Mouse (Mus musculus) neural tube, embryonic 14.5 days (tissue): ENCODE results near the gene Cldn13. TPM values are rescaled to one million over a fixed set of nuclear protein-coding genes. Genes with fewer than 3 reads are reported as not detected.

Experiments
- ATAC-seq: fragments of 200-750 bp; cut with Nextera tagmentation; 2 replicates; pipeline ENCODE4 v1.8.0; 2017; ENCODE audit warnings: low read depth, mild to moderate bottlenecking, moderate TSS enrichment, moderate library complexity
- H3K27ac ChIP-seq: fragments of 300-500 bp; sonication (generic); 2 replicates; pipeline ENCODE4 v1.5.1; 2014; ENCODE audit warnings: low read depth, mild to moderate bottlenecking, control low read depth, low read length, moderate library complexity, mixed read lengths
- H3K27me3 ChIP-seq: fragments of 300-500 bp; sonication (generic); 2 replicates; pipeline ENCODE4 v1.6.1; 2014; ENCODE audit warnings: low read length; ENCODE audit not compliant: control insufficient read depth, insufficient read depth
- H3K36me3 ChIP-seq: fragments of 300-500 bp; sonication (generic); 2 replicates; pipeline ENCODE4 v1.6.1; 2014; ENCODE audit warnings: low read length, mixed read lengths; ENCODE audit not compliant: control insufficient read depth, insufficient read depth
- H3K4me1 ChIP-seq: fragments of 300-500 bp; sonication (generic); 2 replicates; pipeline ENCODE4 v1.6.1; 2014; ENCODE audit warnings: low read length; ENCODE audit not compliant: control insufficient read depth, insufficient read depth
- H3K4me2 ChIP-seq: fragments of 300-500 bp; sonication (generic); 2 replicates; pipeline ENCODE4 v1.6.1; 2014; ENCODE audit warnings: mild to moderate bottlenecking, low read depth, low read length, control low read depth
- H3K4me3 ChIP-seq: fragments of 300-500 bp; sonication (generic); 2 replicates; pipeline ENCODE4 v1.5.1; 2014; ENCODE audit warnings: low read depth, low read length, control low read depth, mixed read lengths
- H3K9ac ChIP-seq: fragments of 300-500 bp; sonication (generic); replicated peaks from 2 replicates; pipeline ENCODE4 v1.6.1; 2014; ENCODE audit warnings: low read depth, mild to moderate bottlenecking, control low read depth, low read length, mixed read lengths
- H3K9me3 ChIP-seq: fragments of 300-500 bp; sonication (generic); 2 replicates; pipeline ENCODE4 v1.6.1; 2016; ENCODE audit warnings: low read length; ENCODE audit not compliant: control insufficient read depth
- WGBS: fragments of 180-500 bp; shearing (Covaris S2); extraction: QIAGEN DNeasy Blood & Tissue Kit; methylation state at CpG from one replicate; pipeline ENCODE4 v1.1.7; 2014; 5-methylcytosine and 5-hydroxymethylcytosine counted together
- polyA plus RNA-seq: library from polyadenylated mRNA; unstranded; fragments of >200 nt; fragmentation: Nextera tagmentation; extraction: Ambion mirVana; gene quantifications from 2 replicates; pipeline ENCODE4 v1.2.1, GENCODE M21; 2014

The Cldn13 gene
- polyA plus RNA-seq, 1 experiment from 2014 or later: 0.32 TPM

DNA sequence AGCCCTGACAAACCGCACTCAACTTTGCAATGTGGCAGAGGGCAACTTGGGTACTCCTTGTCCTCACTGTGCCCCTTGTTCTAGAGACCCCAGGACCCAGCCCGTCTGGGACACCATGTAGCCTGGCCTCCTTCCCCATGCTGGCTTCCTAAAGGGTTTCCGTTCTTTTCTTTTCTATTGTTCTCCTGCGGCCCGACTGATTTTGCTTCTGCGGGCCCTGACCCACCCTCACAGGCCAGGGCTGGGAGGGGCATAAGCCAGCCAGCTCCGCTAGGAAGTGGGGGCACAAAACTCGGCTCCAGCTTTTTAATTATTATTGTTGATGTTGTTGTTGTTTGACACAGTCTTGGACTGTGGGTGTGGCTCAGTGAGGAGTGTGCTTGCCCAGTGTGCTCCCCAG lies 23.8 kb downstream of the Cldn13 start:
- H3K27ac ChIP-seq: no peak overlapping the region
- WGBS: 69% methylated on average over 8 of the region's 8 CpGs
- no peaks in the 10 kb centered on the region for H3K4me1 ChIP-seq
- no peaks in the 10 kb centered on the region for H3K36me3 ChIP-seq
- no peaks in the 10 kb centered on the region for H3K27me3 ChIP-seq
- no peak for ATAC-seq
- H3K9ac ChIP-seq: no peak overlapping the region
- no peak overlapping the region for H3K4me2 ChIP-seq
- no peaks in the 10 kb centered on the region for H3K9me3 ChIP-seq
- no peak overlapping the region for H3K4me3 ChIP-seq

DNA sequence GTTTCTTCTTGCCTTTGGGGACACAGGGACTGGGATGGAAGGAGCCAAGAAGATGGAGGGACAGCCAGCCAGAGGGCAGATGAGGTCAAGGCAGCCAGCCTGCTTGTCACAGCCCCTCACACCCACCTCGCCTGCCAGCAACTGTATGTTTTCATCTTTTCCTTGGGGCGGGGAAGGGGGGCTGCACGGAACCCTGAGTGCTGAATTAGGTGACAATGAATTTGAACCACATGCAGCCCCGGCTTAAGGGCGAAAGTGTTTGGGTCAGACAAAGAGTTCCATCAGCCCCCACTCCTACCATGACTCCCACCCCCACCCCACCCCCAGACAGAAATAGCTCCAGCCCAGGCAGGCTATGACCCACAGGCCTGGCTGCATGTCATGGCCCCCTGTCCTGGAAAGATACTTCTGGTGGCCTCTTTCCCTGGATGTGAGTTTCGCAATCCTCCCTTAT lies 24.7 kb downstream of the Cldn13 start:
- no peaks in the 10 kb centered on the region for H3K36me3 ChIP-seq
- no peak overlapping the region for H3K27ac ChIP-seq
- no peak for ATAC-seq
- H3K4me1 ChIP-seq: no peaks in the 10 kb centered on the region
- no peak overlapping the region for H3K4me2 ChIP-seq
- H3K27me3 ChIP-seq: no peaks in the 10 kb centered on the region
- WGBS: 90% methylated on average over 5 of the region's 6 CpGs
- no peak overlapping the region for H3K9ac ChIP-seq
- H3K4me3 ChIP-seq: no peak overlapping the region
- no peaks in the 10 kb centered on the region for H3K9me3 ChIP-seq

DNA sequence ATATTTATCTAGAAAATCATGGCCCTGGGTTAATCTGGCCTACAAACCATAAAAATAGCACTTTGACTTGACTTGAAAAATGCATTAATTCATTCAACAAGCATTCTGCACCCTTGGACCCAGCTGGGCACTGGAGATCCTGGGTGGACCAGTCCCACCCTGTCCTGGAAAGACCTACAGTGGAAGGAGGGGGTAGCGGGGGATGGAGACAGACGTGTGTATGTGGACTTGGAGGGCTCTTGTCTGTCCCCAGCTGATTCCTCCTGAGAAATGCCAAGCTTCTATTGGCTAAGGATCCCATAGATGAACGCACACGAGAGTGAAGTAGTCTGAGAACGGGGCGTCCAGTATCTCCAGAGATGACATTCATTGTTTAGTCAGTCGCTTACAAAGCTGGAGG lies 26.8 kb downstream of the Cldn13 start:
- Histone ChIP-seq H3K9ac (no peak overlapping the region), H3K27ac (no peak overlapping the region), H3K9me3 (no peaks in the 10 kb centered on the region), H3K4me2 (no peak overlapping the region), H3K36me3 (no peaks in the 10 kb centered on the region), H3K4me1 (no peaks in the 10 kb centered on the region), H3K27me3 (no peaks in the 10 kb centered on the region), H3K4me3 (no peak overlapping the region)
- ATAC-seq: no peak
- WGBS: 88% methylated on average over 7 of the region's 7 CpGs

DNA sequence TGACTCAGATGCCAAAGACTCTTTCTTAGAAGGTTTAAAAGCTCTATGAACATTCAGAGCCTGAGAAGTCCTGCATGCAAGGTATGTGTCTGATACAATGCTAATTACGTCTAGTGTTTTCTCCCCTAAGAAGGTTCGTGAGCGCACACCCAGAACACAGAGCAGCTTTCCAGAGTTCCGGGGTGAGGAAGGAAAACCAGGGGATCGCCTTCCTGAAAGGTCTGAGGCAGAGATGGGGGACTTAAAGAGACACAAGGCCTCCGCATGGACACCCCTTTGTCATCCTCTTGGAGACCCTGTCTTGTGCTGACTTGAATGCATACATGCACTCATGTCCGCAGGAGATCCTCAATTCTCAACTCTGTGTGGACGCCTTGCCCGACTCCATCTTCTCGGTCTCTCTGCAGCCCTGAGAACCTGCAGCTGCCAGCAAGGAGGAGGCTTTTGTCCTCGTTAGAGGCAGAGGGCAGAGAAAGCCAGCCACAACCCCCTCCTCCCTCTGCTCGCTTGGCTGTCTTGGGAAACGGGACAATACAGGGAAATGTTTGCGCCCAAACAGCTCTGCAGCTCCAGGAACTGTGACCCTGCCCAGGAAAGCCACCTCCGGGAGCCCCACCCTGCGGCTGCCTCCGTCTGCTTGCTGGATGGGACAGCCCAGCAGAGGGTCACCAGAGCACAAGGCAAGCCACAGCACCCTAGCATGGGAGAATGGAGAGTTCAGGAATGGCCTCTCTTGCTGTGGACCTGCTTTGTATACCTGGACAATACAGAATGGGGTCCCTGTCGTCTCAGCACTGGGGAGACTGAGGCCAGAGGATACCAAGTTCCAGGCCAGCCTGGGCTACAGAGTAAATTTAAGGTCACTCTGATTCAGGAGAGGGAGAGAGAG lies 27.6 kb downstream of the Cldn13 start:
- Histone ChIP-seq H3K4me1 (no peaks in the 10 kb centered on the region), H3K4me3 (no peak overlapping the region), H3K4me2 (no peak overlapping the region), H3K27ac (no peak overlapping the region), H3K27me3 (no peaks in the 10 kb centered on the region), H3K36me3 (no peaks in the 10 kb centered on the region), H3K9me3 (no peaks in the 10 kb centered on the region), H3K9ac (no peak overlapping the region)
- no peak for ATAC-seq
- WGBS: 66% methylated on average over 18 of the region's 18 CpGs

DNA sequence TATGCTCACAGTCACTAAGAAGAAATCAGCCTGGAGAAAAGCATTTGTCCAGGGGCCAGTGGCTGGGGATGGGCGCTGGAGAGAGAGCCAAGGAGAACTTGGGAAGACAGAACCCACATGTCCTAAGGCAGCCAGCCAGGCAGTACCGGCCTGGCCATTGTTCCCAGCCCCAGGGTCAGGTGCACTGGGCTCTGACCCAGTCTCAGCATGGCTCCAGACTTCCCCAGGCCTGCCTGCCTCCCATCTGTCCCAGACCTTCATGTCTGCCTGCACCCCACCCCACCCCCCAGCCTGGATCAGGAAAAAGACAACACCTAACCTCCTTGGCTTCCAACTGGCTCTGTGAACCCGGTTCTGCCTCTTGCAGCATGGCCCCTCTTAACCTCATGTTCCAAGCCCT lies 32.2 kb downstream of the Cldn13 start:
- Histone ChIP-seq H3K4me2 (no peak overlapping the region), H3K36me3 (no peaks in the 10 kb centered on the region), H3K9ac (no peak overlapping the region), H3K27ac (no peak overlapping the region), H3K27me3 (no peaks in the 10 kb centered on the region), H3K9me3 (no peaks in the 10 kb centered on the region), H3K4me3 (no peak overlapping the region), H3K4me1 (no peaks in the 10 kb centered on the region)
- no peak for ATAC-seq
- 67% methylated on average over 3 of the region's 3 CpGs for WGBS

DNA sequence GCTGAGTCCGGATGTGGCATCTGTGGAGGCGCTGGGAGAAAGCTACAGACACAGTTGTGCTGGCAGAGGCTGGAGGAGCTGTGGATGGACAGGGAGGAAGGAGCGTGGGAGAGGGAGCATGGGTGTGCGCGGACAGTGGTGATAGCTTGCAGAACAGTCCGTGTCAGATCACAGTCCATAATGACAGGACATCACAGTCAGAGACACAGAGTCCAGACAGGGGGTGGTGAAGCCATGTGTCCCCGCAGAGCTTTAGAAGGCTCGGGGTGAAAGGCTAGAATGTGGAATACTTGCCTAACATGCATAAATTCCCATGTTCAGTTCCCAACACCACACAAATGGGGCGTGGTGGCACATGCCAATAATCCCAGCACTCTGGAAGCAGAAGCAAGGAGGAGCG lies 38.5 kb downstream of the Cldn13 start:
- Histone ChIP-seq H3K27me3 (no peaks in the 10 kb centered on the region), H3K9me3 (no peaks in the 10 kb centered on the region), H3K36me3 (no peaks in the 10 kb centered on the region), H3K27ac (no peak overlapping the region), H3K4me1 (no peaks in the 10 kb centered on the region), H3K4me2 (no peak overlapping the region), H3K9ac (no peak overlapping the region), H3K4me3 (no peak overlapping the region)
- 83% methylated on average over 10 of the region's 10 CpGs for WGBS
- ATAC-seq: no peak

DNA sequence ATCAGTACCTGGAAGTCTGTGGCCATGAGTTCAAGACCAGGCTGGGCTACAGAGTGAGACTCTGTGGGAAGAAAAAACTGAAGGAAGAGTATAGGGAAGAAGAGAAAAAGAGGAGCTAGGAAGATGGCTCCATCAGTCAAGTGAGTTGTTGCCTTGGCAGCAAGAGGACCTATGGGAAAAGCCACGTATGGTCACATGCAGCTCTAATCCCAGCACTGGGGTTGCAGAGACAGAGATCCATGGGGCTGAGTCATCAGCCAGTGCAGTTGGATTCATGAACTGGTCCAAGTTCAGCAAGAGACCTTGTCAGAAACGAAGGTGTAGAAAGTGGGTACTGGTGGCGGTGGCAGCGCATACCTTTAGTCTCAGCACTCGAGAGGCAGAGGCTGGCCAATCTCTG lies 40.1 kb downstream of the Cldn13 start:
- Histone ChIP-seq H3K4me1 (no peaks in the 10 kb centered on the region), H3K9me3 (no peaks in the 10 kb centered on the region), H3K4me3 (no peak overlapping the region), H3K9ac (no peak overlapping the region), H3K36me3 (no peaks in the 10 kb centered on the region), H3K4me2 (no peak overlapping the region), H3K27ac (no peak overlapping the region), H3K27me3 (no peaks in the 10 kb centered on the region)
- no peak for ATAC-seq
- 91% methylated on average over 5 of the region's 5 CpGs for WGBS

DNA sequence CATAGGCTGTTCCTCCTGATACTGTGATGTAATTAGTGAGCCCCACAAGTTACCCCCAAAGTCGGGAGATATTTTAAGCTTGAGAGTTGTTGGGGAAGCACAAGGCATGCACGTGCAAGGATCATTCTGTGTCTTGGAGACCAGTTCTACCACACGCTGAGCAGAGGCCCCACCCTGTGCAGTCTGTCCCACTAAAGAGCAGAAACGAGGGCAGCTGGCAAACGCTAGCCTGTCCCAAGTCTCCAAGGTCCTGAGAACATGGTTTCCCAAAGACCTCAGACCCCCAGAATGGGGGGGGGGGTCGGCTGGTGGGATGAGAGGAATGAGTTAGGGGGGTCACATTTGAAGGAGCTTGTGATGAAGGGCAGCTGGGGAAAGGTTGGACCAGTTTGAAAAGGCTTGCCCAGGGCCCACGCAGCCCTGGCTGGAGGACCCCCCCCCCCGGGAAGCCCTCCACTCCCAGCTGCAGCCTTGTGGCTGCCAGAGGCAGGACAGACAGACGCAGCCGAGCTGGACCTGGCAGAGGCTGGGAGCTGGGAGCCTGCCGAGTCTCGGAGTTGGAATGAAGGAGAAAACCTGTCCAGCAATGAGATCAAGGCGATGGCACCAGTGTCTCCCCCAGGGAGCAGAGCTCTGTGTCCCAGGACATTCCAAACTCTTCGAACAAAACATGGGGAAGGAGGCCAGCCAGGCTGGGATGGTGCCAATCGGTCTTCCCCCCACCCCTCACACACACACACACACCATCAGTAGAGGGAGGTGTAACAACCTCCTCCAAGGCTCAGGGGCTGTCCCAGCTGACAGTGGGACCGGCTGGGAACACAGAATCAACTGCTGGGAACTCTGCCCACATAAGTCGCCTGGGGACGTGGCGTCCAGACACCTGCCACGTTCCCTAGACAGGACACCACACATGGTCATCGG lies 41.1 kb downstream of the Cldn13 start:
- Histone ChIP-seq H3K27ac (no peak overlapping the region), H3K4me1 (no peaks in the 10 kb centered on the region), H3K4me3 (no peak overlapping the region), H3K9ac (no peak overlapping the region), H3K4me2 (no peak overlapping the region), H3K9me3 (no peaks in the 10 kb centered on the region), H3K36me3 (no peaks in the 10 kb centered on the region), H3K27me3 (no peaks in the 10 kb centered on the region)
- ATAC-seq: no peak
- WGBS: 71% methylated on average over 21 of the region's 21 CpGs

DNA sequence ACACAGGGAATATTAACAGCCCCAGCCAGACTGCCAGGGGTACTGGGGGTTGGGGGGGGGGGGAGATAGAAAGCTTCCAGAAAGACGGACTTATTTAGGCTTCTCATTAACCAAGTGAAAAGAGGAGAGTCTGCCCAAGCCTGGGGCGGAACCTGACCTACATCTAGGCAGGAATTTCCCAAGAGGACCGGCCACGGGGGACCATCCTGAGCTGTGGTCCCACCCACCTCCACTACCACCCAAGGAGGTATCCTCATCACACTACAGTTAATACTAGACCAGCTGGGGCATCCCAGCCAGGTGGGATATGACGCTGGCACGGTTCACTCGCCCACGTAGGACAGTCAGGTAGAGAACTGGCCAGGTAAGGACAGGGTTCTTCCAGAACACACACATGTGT lies 42.3 kb downstream of the Cldn13 start:
- Histone ChIP-seq H3K27ac (no peak overlapping the region), H3K4me2 (no peak overlapping the region), H3K9me3 (no peaks in the 10 kb centered on the region), H3K36me3 (no peaks in the 10 kb centered on the region), H3K9ac (no peak overlapping the region), H3K4me1 (no peaks in the 10 kb centered on the region), H3K27me3 (no peaks in the 10 kb centered on the region), H3K4me3 (no peak overlapping the region)
- WGBS: 89% methylated on average over 8 of the region's 8 CpGs
- ATAC-seq: no peak
